Mouse (Mus musculus) embryonic facial prominence, embryonic 14.5 days (tissue): ENCODE measurements around the gene Edar. TPM values are rescaled to one million over a fixed set of nuclear protein-coding genes. Genes with fewer than 3 reads are reported as not detected.

Experiments
- ATAC-seq: fragments of 200-750 bp; cut with Nextera tagmentation; 2 replicates; pipeline ENCODE4 v1.8.0; 2017; ENCODE audit warnings: low read depth, moderate number of reproducible peaks, moderate TSS enrichment
- DNase-seq: peaks from one replicate; pipeline ENCODE4 v3.0.0-alpha.2; 2015; ENCODE audit warnings: low spot score
- H3K27ac ChIP-seq: fragments of 300-500 bp; sonication (generic); replicated peaks from 2 replicates; pipeline ENCODE4 v1.5.1; 2014; ENCODE audit warnings: low read depth, mild to moderate bottlenecking, low read length, moderate library complexity
- H3K27me3 ChIP-seq: fragments of 300-500 bp; sonication (generic); replicated peaks from 2 replicates; pipeline ENCODE4 v1.6.1; 2014; ENCODE audit warnings: low read length; ENCODE audit not compliant: control insufficient read depth, insufficient read depth
- H3K36me3 ChIP-seq: fragments of 300-500 bp; sonication (generic); 2 replicates; pipeline ENCODE4 v1.6.1; 2014; ENCODE audit warnings: low read length, mixed read lengths; ENCODE audit not compliant: control insufficient read depth, insufficient read depth
- H3K4me1 ChIP-seq: fragments of 300-500 bp; sonication (generic); 2 replicates; pipeline ENCODE4 v1.6.1; 2014; ENCODE audit warnings: antibody characterized with exemption, low read length; ENCODE audit not compliant: control insufficient read depth, insufficient read depth
- H3K4me2 ChIP-seq: fragments of 300-500 bp; sonication (generic); 2 replicates; pipeline ENCODE4 v1.6.1; 2014; ENCODE audit warnings: low read depth, mild to moderate bottlenecking, low read length, moderate library complexity, mixed read lengths
- H3K4me3 ChIP-seq: fragments of 300-500 bp; sonication (generic); 2 replicates; pipeline ENCODE4 v1.5.1; 2014; ENCODE audit warnings: low read depth, mild to moderate bottlenecking, low read length
- H3K9ac ChIP-seq: fragments of 300-500 bp; sonication (generic); 2 replicates; pipeline ENCODE4 v1.6.1; 2014; ENCODE audit warnings: low read depth, mild to moderate bottlenecking, low read length, moderate library complexity, mixed read lengths
- H3K9me3 ChIP-seq: fragments of 300-500 bp; sonication (generic); 2 replicates; pipeline ENCODE4 v1.6.1; 2016; ENCODE audit warnings: low read length; ENCODE audit not compliant: control insufficient read depth
- WGBS: fragments of 180-500 bp; shearing (Covaris S2); extraction: QIAGEN DNeasy Blood & Tissue Kit; methylation state at CpG from one replicate; pipeline ENCODE4 v1.1.7; 2014; 5-methylcytosine and 5-hydroxymethylcytosine counted together
- polyA plus RNA-seq: library from polyadenylated mRNA; unstranded; fragments of >200 nt; fragmentation: Nextera tagmentation; extraction: Ambion mirVana; gene quantifications from 2 replicates; pipeline ENCODE4 v1.2.1, GENCODE M21; 2014

The Edar gene
- polyA plus RNA-seq, 1 experiment from 2014 or later = 1.4 TPM

- H3K4me2 ChIP-seq = no peak overlapping the region
- no peaks in the 10 kb centered on the region for H3K4me1 ChIP-seq
- H3K27me3 ChIP-seq = no peaks in the 10 kb centered on the region
- no peak overlapping the region for H3K9ac ChIP-seq
- 65% methylated on average over 7 of the region's 7 CpGs for WGBS
- no peak overlapping the region for H3K4me3 ChIP-seq
- H3K27ac ChIP-seq = no peak overlapping the region
- no peak for DNase-seq
- H3K36me3 ChIP-seq = no peaks in the 10 kb centered on the region
- no peak for ATAC-seq
- H3K9me3 ChIP-seq = no peaks in the 10 kb centered on the region
Observed at GRCm38 (mm10) chr10:58601946-58602345, 73.5 kb downstream of the Edar start.

- Histone ChIP-seq H3K9me3 (no peaks in the 10 kb centered on the region), H3K27me3 (no peaks in the 10 kb centered on the region), H3K4me3 (no peak overlapping the region), H3K9ac (no peak overlapping the region), H3K27ac (no peak overlapping the region), H3K4me1 (no peaks in the 10 kb centered on the region), H3K4me2 (no peak overlapping the region), H3K36me3 (no peaks in the 10 kb centered on the region)
- DNase-seq = peak; percentile 45
- ATAC-seq = no peak
- 36% methylated on average over 6 of the region's 6 CpGs for WGBS
Observed at GRCm38 (mm10) chr10:58601431-58601901, 74.0 kb downstream of the Edar start.

DNA sequence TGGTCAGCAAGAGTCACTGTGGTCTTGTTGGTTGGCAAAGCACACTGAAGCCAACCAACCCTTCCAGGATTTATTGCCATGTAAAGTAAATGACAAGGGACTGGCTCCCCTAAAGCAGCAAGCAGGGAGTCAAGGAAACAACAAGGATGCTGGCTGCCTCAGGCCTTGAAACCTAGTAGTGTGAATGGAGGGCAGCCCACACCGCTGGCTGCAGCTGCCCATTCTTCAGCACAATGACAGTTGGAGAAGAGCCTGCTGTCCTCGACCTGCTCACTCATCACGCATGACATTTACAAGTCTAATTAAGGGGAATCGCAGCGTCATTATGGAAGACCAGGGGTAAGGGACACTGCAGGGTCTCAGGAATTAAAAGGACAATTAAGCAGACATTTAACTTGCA is 74.5 kb downstream of the Edar start:
- H3K27me3 ChIP-seq = no peaks in the 10 kb centered on the region
- H3K36me3 ChIP-seq = no peaks in the 10 kb centered on the region
- no peak overlapping the region for H3K4me3 ChIP-seq
- H3K4me2 ChIP-seq = no peak overlapping the region
- no peak overlapping the region for H3K9ac ChIP-seq
- H3K27ac ChIP-seq = no peak overlapping the region
- DNase-seq (no peak), ATAC-seq (no peak)
- no peaks in the 10 kb centered on the region for H3K4me1 ChIP-seq
- 20% methylated on average over 5 of the region's 5 CpGs for WGBS
- no peaks in the 10 kb centered on the region for H3K9me3 ChIP-seq

GRCm38 (mm10) chr10:58600151-58600550 is 75.3 kb downstream of the Edar start:
- H3K4me2 ChIP-seq = no peak overlapping the region
- no peaks in the 10 kb centered on the region for H3K27me3 ChIP-seq
- ATAC-seq = no peak
- H3K9ac ChIP-seq = no peak overlapping the region
- H3K36me3 ChIP-seq = no peaks in the 10 kb centered on the region
- no peaks in the 10 kb centered on the region for H3K9me3 ChIP-seq
- H3K4me1 ChIP-seq = no peaks in the 10 kb centered on the region
- no peak overlapping the region for H3K27ac ChIP-seq
- WGBS = 84% methylated on average over 5 of the region's 5 CpGs
- no peak overlapping the region for H3K4me3 ChIP-seq
- no peak for DNase-seq

DNA sequence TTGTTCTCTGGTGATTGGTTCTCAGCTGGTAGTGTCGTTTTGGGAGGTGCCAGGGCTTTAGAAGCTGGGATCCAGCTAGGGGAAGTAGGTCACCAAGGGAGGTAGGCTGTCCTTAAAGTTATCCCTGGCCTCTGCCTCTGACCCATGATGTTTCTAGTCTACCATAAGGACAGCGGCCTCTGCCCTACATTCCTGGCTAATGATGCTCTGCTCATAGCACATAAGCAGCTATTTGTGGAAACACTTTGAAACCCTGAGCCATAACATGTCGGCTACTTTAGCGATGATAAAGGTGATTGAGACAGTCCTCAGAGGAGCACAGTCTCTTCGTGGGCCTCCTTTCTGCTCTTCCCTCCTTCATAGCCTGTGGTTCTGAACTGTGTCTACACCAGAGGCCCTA is 79.6 kb downstream of the Edar start:
- no peak for DNase-seq
- H3K9me3 ChIP-seq = 0 out of 2 replicates have a peak, but pooled peaks cover 5% of the 10 kb centered on the region
- no peak overlapping the region for H3K4me2 ChIP-seq
- H3K27me3 ChIP-seq = no peaks in the 10 kb centered on the region
- no peaks in the 10 kb centered on the region for H3K36me3 ChIP-seq
- H3K4me1 ChIP-seq = no peaks in the 10 kb centered on the region
- H3K4me3 ChIP-seq = no peak overlapping the region
- H3K27ac ChIP-seq = no peak overlapping the region
- no peak overlapping the region for H3K9ac ChIP-seq
- no peak for ATAC-seq
- 59% methylated on average over 5 of the region's 5 CpGs for WGBS

DNA sequence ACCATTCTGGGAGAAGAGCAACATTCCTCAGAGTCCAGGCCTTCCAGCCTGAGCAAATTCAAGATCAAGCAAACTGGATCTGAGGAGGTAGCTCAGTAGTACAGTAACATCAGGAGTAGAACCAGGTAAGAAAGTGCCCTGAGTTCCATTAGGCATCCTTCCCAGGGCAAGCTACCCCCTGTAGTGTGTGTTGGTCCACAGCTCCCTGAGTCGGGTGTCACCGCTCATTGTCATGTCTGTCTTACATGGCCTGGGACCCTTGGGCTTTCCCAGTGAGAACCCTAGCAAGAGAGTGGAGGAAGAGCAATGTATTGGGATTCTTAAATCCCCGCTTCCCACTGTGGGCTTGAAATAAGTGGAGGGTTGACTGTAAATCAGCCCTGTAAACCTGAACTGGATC is 80.3 kb downstream of the Edar start:
- H3K36me3 ChIP-seq = no peaks in the 10 kb centered on the region
- H3K9me3 ChIP-seq = 0 out of 2 replicates have a peak, but pooled peaks cover 5% of the 10 kb centered on the region
- DNase-seq = no peak
- no peaks in the 10 kb centered on the region for H3K27me3 ChIP-seq
- H3K4me2 ChIP-seq = no peak overlapping the region
- WGBS = 97% methylated on average over 3 of the region's 3 CpGs
- no peak overlapping the region for H3K9ac ChIP-seq
- no peak overlapping the region for H3K27ac ChIP-seq
- H3K4me1 ChIP-seq = no peaks in the 10 kb centered on the region
- no peak for ATAC-seq
- no peak overlapping the region for H3K4me3 ChIP-seq

DNA sequence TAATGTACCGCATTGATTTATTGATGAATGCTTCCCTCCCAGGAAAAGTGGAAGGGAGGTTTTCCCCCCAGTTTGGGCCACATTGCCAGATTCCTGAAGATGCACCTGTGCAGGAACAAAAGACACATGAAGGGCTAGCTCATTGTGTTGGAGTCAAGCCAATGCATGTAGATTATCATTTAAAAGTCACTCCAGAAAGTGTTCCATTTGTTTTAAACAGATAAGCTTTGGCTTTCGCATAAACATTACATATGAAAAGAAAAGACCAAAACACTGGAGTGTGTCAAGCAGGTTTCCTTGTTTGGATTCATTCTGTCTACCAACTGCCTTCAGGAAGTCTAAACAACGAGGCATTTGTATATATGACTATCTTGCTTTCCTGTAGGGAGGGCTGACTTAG is 81.0 kb downstream of the Edar start:
- H3K27ac ChIP-seq = no peak overlapping the region
- 77% methylated on average over 3 of the region's 3 CpGs for WGBS

GRCm38 (mm10) chr10:58585427-58586223 is 89.8 kb downstream of the Edar start:
- Histone ChIP-seq H3K27me3 (no peaks in the 10 kb centered on the region), H3K4me3 (no peak overlapping the region), H3K36me3 (no peaks in the 10 kb centered on the region), H3K9me3 (no peaks in the 10 kb centered on the region), H3K4me1 (no peaks in the 10 kb centered on the region), H3K9ac (no peak overlapping the region), H3K4me2 (no peak overlapping the region), H3K27ac (no peak overlapping the region)
- ATAC-seq (no peak), DNase-seq (no peak)
- 44% methylated on average over 5 of the region's 5 CpGs for whole genome bisulfite sequencing

More for the DNA sequence above, 81.0 kb downstream of the Edar start:
- DNase-seq = no peak
- ATAC-seq = no peak
- Histone ChIP-seq H3K9me3 (0 out of 2 replicates have a peak, but pooled peaks cover 5% of the 10 kb centered on the region), H3K4me2 (no peak overlapping the region), H3K4me3 (no peak overlapping the region), H3K36me3 (no peaks in the 10 kb centered on the region), H3K9ac (no peak overlapping the region), H3K4me1 (no peaks in the 10 kb centered on the region), H3K27me3 (no peaks in the 10 kb centered on the region)

DNA sequence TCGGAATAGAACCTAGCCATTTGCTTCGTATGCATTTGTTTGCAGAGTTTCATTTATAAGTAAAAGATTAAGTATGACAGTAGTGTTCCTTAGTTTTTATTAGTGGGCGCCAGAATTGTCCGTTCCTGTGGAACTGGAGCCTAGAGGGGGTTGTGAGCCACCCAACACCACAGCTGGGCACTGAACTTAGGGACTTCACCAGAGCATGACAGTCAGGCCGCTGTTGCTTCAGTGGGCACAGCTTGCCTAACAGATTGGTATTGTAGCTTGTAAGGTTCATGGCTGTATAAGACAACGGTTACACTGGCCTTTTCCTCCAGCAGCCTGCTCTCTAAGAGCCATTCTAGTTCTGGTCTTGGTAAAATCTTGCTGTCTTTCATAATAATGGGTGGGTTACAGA is 114.9 kb downstream of the Edar start:
- no peaks in the 10 kb centered on the region for H3K27me3 ChIP-seq
- H3K27ac ChIP-seq = no peak overlapping the region
- H3K36me3 ChIP-seq = no peaks in the 10 kb centered on the region
- no peak overlapping the region for H3K4me2 ChIP-seq
- DNase-seq = no peak
- no peak for ATAC-seq
- no peaks in the 10 kb centered on the region for H3K9me3 ChIP-seq
- 86% methylated on average over 6 of the region's 6 CpGs for WGBS
- H3K4me3 ChIP-seq = no peak overlapping the region
- H3K4me1 ChIP-seq = no peaks in the 10 kb centered on the region
- H3K9ac ChIP-seq = no peak overlapping the region
